ENCODE assay signal across 8 mouse cellular contexts in the genomic region with DNA sequence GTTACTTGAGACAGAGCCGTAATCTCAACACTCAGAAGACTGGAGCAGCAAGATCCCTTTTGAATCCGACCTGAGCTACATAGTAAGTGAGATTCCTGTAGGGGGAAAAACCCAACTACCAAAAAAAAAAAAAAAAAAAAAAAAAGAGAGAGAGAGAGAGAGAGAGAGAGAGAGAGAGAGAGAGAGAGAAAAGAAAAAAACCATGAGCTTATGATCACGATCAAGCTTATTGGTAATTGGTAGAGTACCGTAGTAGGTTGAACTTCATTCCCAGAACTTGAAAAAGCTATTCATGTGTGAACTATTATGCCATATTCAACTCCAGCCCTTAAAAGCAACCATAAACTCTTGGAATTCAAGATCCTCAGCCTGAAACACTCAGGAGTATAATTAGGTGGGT. TPM values are rescaled to one million over a fixed set of nuclear protein-coding genes. Genes with fewer than 3 reads are reported as not detected.
DNase-seq lines count a peak whose midpoint lies in the region; ATAC-seq and TF ChIP-seq lines count a peak whose summit lies in the region.

No protein-coding gene starts in this region.

- 64% methylated on average over 4 of the region's 4 CpGs for WGBS in forebrain, embryonic 13.5 days
- WGBS in forebrain, embryonic 12.5 days = 67% methylated on average over 4 of the region's 4 CpGs
- WGBS in midbrain, embryonic 12.5 days = 57% methylated on average over 4 of the region's 4 CpGs
- WGBS in midbrain, embryonic 10.5 days = 74% methylated on average over 4 of the region's 4 CpGs
- 42% methylated on average over 4 of the region's 4 CpGs for WGBS in intestine, postnatal 0 days
- WGBS in neural tube, embryonic 15.5 days = 59% methylated on average over 4 of the region's 4 CpGs

- no peak for ATAC-seq in forebrain, embryonic 13.5 days
- ATAC-seq in forebrain, embryonic 12.5 days (ENCODE audit: low FRiP score) = no peak
- no peak for ATAC-seq in midbrain, embryonic 12.5 days (ENCODE audit: low FRiP score, low read depth)
- no peak for ATAC-seq in intestine, postnatal 0 days
- ATAC-seq in neural tube, embryonic 15.5 days (ENCODE audit: low FRiP score) = no peak

- no peak overlapping the region for H3K4me3 ChIP-seq in forebrain, embryonic 13.5 days
- H3K4me3 ChIP-seq in forebrain, embryonic 12.5 days (replicated peaks) = no peak overlapping the region
- no peak overlapping the region for H3K4me3 ChIP-seq in midbrain, embryonic 12.5 days
- no peak overlapping the region for H3K4me3 ChIP-seq in midbrain, embryonic 10.5 days
- H3K4me3 ChIP-seq in intestine, postnatal 0 days (ENCODE audit: low read depth, low read length) = peak overlapping the region; percentile 71
- peak overlapping the region; percentile 46 for H3K4me3 ChIP-seq in neural tube, embryonic 15.5 days (replicated peaks)

- no peaks in the 10 kb centered on the region for H3K36me3 ChIP-seq in forebrain, embryonic 13.5 days (ENCODE audit: poor library complexity, severe bottlenecking)
- no peaks in the 10 kb centered on the region for H3K36me3 ChIP-seq in forebrain, embryonic 12.5 days (replicated peaks)
- no peaks in the 10 kb centered on the region for H3K36me3 ChIP-seq in midbrain, embryonic 12.5 days
- H3K36me3 ChIP-seq in midbrain, embryonic 10.5 days = no peaks in the 10 kb centered on the region
- no peaks in the 10 kb centered on the region for H3K36me3 ChIP-seq in intestine, postnatal 0 days (ENCODE audit: control insufficient read depth, insufficient read depth)
- H3K36me3 ChIP-seq in neural tube, embryonic 15.5 days = no peaks in the 10 kb centered on the region

- DNase-seq in midbrain, embryonic 10.5 days (ENCODE audit: low spot score) = no peak
- no peak for DNase-seq in thymus, postnatal 10 days (ENCODE audit: low spot score in 2 of 2)
- no peak for DNase-seq in ovary, postnatal 36 days (ENCODE audit: low spot score)

- H3K4me2 ChIP-seq in forebrain, embryonic 13.5 days = peak overlapping the region; percentile 89
- no peak overlapping the region for H3K4me2 ChIP-seq in forebrain, embryonic 12.5 days
- peak overlapping the region; percentile 58; the same call in 1 of the 2 replicates for H3K4me2 ChIP-seq in midbrain, embryonic 12.5 days (replicated peaks)
- H3K4me2 ChIP-seq in intestine, postnatal 0 days (replicated peaks; ENCODE audit: low read depth) = peak overlapping the region; percentile 84
- peak overlapping the region; percentile 65 for H3K4me2 ChIP-seq in neural tube, embryonic 15.5 days

- H3K4me1 ChIP-seq in forebrain, embryonic 13.5 days = peaks cover 28% of the 10 kb centered on the region
- H3K4me1 ChIP-seq in forebrain, embryonic 12.5 days = peaks cover 30% of the 10 kb centered on the region
- peaks cover 23% of the 10 kb centered on the region for H3K4me1 ChIP-seq in midbrain, embryonic 12.5 days
- H3K4me1 ChIP-seq in midbrain, embryonic 10.5 days = peaks cover 32% of the 10 kb centered on the region
- peaks cover 31% of the 10 kb centered on the region for H3K4me1 ChIP-seq in intestine, postnatal 0 days (replicated peaks; ENCODE audit: control insufficient read depth, insufficient read depth, low read length)
- peaks cover 51% of the 10 kb centered on the region for H3K4me1 ChIP-seq in neural tube, embryonic 15.5 days

- H3K27me3 ChIP-seq in forebrain, embryonic 13.5 days = peaks cover 21% of the 10 kb centered on the region
- peaks cover 35% of the 10 kb centered on the region for H3K27me3 ChIP-seq in forebrain, embryonic 12.5 days
- H3K27me3 ChIP-seq in midbrain, embryonic 12.5 days = peaks cover 48% of the 10 kb centered on the region
- peaks cover 54% of the 10 kb centered on the region for H3K27me3 ChIP-seq in midbrain, embryonic 10.5 days (ENCODE audit: low read depth, poor library complexity, severe bottlenecking)
- no peaks in the 10 kb centered on the region for H3K27me3 ChIP-seq in intestine, postnatal 0 days (replicated peaks; ENCODE audit: control insufficient read depth, insufficient read depth, low read length)
- H3K27me3 ChIP-seq in neural tube, embryonic 15.5 days (replicated peaks) = peaks cover 23% of the 10 kb centered on the region

- H3K27ac ChIP-seq in forebrain, embryonic 13.5 days = no peak overlapping the region
- H3K27ac ChIP-seq in forebrain, embryonic 12.5 days = no peak overlapping the region
- no peak overlapping the region for H3K27ac ChIP-seq in midbrain, embryonic 12.5 days (replicated peaks)
- H3K27ac ChIP-seq in midbrain, embryonic 10.5 days (replicated peaks) = no peak overlapping the region
- peak overlapping the region; percentile 93 for H3K27ac ChIP-seq in intestine, postnatal 0 days (ENCODE audit: low read depth, low read length)
- H3K27ac ChIP-seq in neural tube, embryonic 15.5 days (replicated peaks) = peak overlapping the region; percentile 81; the same call in 1 of the 2 replicates

- no peak for TF ChIP-seq CTCF in intestine, postnatal 0 days (IDR thresholded peaks at IDR 0.05; ENCODE audit: low read depth)

- no peaks in the 10 kb centered on the region for H3K9me3 ChIP-seq in forebrain, embryonic 13.5 days (replicated peaks)
- no peaks in the 10 kb centered on the region for H3K9me3 ChIP-seq in forebrain, embryonic 12.5 days
- no peaks in the 10 kb centered on the region for H3K9me3 ChIP-seq in midbrain, embryonic 12.5 days
- no peaks in the 10 kb centered on the region for H3K9me3 ChIP-seq in midbrain, embryonic 10.5 days (replicated peaks)
- H3K9me3 ChIP-seq in intestine, postnatal 0 days (ENCODE audit: control insufficient read depth) = no peaks in the 10 kb centered on the region
- no peaks in the 10 kb centered on the region for H3K9me3 ChIP-seq in neural tube, embryonic 15.5 days (replicated peaks)

- no peak overlapping the region for H3K9ac ChIP-seq in forebrain, embryonic 13.5 days
- H3K9ac ChIP-seq in forebrain, embryonic 12.5 days = no peak overlapping the region
- H3K9ac ChIP-seq in midbrain, embryonic 12.5 days (replicated peaks) = no peak overlapping the region
- H3K9ac ChIP-seq in intestine, postnatal 0 days (ENCODE audit: low read depth, low read length) = peak overlapping the region; percentile 83
- H3K9ac ChIP-seq in neural tube, embryonic 15.5 days (replicated peaks) = 0 out of 2 replicates have a peak overlapping the region, but pooled peaks have one; percentile 55

RNA-seq across cellular contexts. Expression of a gene that starts 1.3 kb away (rescaled TPM):
- polyA plus RNA-seq in forebrain, embryonic 13.5 days (2015; fragmentation: Nextera tagmentation; extraction: Ambion mirVana) = 79.2 and 80.1 TPM in 2 replicates
- polyA plus RNA-seq in forebrain, embryonic 12.5 days (2016; fragmentation: Nextera tagmentation; extraction: Ambion mirVana) = 114 and 160 TPM in 2 replicates
- polyA plus RNA-seq in midbrain, embryonic 12.5 days (2016; fragmentation: Nextera tagmentation; extraction: Ambion mirVana) = 167 and 228 TPM in 2 replicates
- polyA plus RNA-seq in midbrain, embryonic 10.5 days (2016; fragmentation: Nextera tagmentation; extraction: Ambion mirVana) = 133 and 178 TPM in 2 replicates
- polyA plus RNA-seq in intestine, postnatal 0 days (2015; fragmentation: Nextera tagmentation; extraction: Ambion mirVana) = 571 and 641 TPM in 2 replicates
- 251 and 335 TPM in 2 replicates for polyA plus RNA-seq in neural tube, embryonic 15.5 days (2015; fragmentation: Nextera tagmentation; extraction: Ambion mirVana)

RNA-seq across cellular contexts. Expression of a gene that starts 57.0 kb away (rescaled TPM):
- polyA plus RNA-seq in forebrain, embryonic 13.5 days (2015; fragmentation: Nextera tagmentation; extraction: Ambion mirVana) = 14.9 and 16.4 TPM in 2 replicates
- polyA plus RNA-seq in forebrain, embryonic 12.5 days (2016; fragmentation: Nextera tagmentation; extraction: Ambion mirVana) = 21.1 and 21.3 TPM in 2 replicates
- 18.5 and 20.0 TPM in 2 replicates for polyA plus RNA-seq in midbrain, embryonic 12.5 days (2016; fragmentation: Nextera tagmentation; extraction: Ambion mirVana)
- 21.9 and 23.2 TPM in 2 replicates for polyA plus RNA-seq in midbrain, embryonic 10.5 days (2016; fragmentation: Nextera tagmentation; extraction: Ambion mirVana)
- 5.0 and 5.2 TPM in 2 replicates for polyA plus RNA-seq in intestine, postnatal 0 days (2015; fragmentation: Nextera tagmentation; extraction: Ambion mirVana)
- polyA plus RNA-seq in neural tube, embryonic 15.5 days (2015; fragmentation: Nextera tagmentation; extraction: Ambion mirVana) = 10.1 and 11.0 TPM in 2 replicates

Comparison
In these comparisons a context has a peak if more than half of its experiments do, and no peak if none do; other contexts are left out.
1. H3K27ac ChIP-seq: peak in intestine, postnatal 0 days (single experiment) and neural tube, embryonic 15.5 days (single experiment); none in forebrain, embryonic 13.5 days (single experiment), forebrain, embryonic 12.5 days (single experiment), midbrain, embryonic 12.5 days (single experiment) and midbrain, embryonic 10.5 days (single experiment).
2. H3K4me3 ChIP-seq: peak in intestine, postnatal 0 days (single experiment) and neural tube, embryonic 15.5 days (single experiment); none in forebrain, embryonic 13.5 days (single experiment), forebrain, embryonic 12.5 days (single experiment), midbrain, embryonic 12.5 days (single experiment) and midbrain, embryonic 10.5 days (single experiment).
3. H3K9ac ChIP-seq: peak in intestine, postnatal 0 days (single experiment) and neural tube, embryonic 15.5 days (single experiment); none in forebrain, embryonic 13.5 days (single experiment), forebrain, embryonic 12.5 days (single experiment) and midbrain, embryonic 12.5 days (single experiment).